Mouse (Mus musculus) CH12.LX (cell line): ENCODE data around the gene Wdfy3.

Source experiments
- CTCF ChIP-seq, 2 experiments: IDR thresholded peaks in 1 of 2; conservative IDR thresholded peaks in 1 of 2; 2 replicates each; pipeline ENCODE4 v1.5.1; 2011 to 2012; ENCODE audit warnings: low read depth in 2 of 2, low read length in 2 of 2, improper control_type of control experiment in 1 of 2, inconsistent platforms in 1 of 2, mild to moderate bottlenecking in 1 of 2, moderate library complexity in 1 of 2
- E2F4 ChIP-seq: IDR thresholded peaks from 2 replicates; pipeline ENCODE4 v1.6.1; 2011; ENCODE audit warnings: low read depth, low read length, improper control_type of control experiment; ENCODE audit not compliant: insufficient replicate concordance
- EP300 ChIP-seq: IDR thresholded peaks from 2 replicates; pipeline ENCODE4 v1.6.1; 2011; ENCODE audit warnings: low read length, improper control_type of control experiment
- MEF2A ChIP-seq: IDR thresholded peaks from 2 replicates; pipeline ENCODE4 v1.6.1; 2014; ENCODE audit warnings: low read depth, mild to moderate bottlenecking, inconsistent platforms, low read length, improper control_type of control experiment, borderline replicate concordance
- POLR2A ChIP-seq: IDR thresholded peaks from 2 replicates; pipeline ENCODE4 v1.6.1; 2011; ENCODE audit warnings: low read depth, mild to moderate bottlenecking, improper control_type of control experiment, low read length
- POLR2AphosphoS2 ChIP-seq: IDR thresholded peaks from 2 replicates; pipeline ENCODE4 v1.6.1; 2011; ENCODE audit warnings: low read depth, low read length, improper control_type of control experiment
- RCOR1 ChIP-seq: conservative IDR thresholded peaks from 2 replicates; pipeline ENCODE4 v1.6.1; 2012; ENCODE audit warnings: low read depth, mild to moderate bottlenecking, inconsistent platforms, low read length, improper control_type of control experiment
- ZC3H11A ChIP-seq: IDR thresholded peaks from 2 replicates; pipeline ENCODE4 v1.6.1; 2012; ENCODE audit warnings: low read depth, mild to moderate bottlenecking, inconsistent platforms, low read length, improper control_type of control experiment

DNA sequence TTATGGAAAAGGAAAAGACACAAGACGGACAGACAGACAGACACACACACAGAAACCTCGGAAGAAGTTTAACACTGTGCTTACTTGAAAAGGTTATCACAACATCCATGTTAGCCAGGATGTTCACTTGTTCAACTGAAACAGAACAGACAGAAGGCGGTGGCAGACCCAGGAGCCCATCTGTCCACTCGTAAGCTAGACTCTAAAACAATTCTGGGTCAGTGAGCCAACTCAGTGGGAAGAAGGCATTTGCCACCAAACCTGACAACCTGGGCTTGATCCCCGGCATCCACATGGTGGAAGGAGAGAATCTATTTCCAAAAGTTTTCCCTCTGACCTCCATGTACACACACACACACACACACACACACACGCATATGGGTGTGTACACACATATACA is 237.7 kb downstream of the Wdfy3 start:
- TF ChIP-seq EP300 (no peak), RCOR1 (no peak), ZC3H11A (no peak), CTCF (conservative IDR thresholded peaks at IDR 0.05 in 1 of 2, IDR thresholded peaks at IDR 0.05 in 1 of 2; ENCODE audit: low read depth in 2 of 2, low read length in 2 of 2) (no peak), POLR2AphosphoS2 (no peak), MEF2A (no peak), POLR2A (no peak), E2F4 (no peak)
